Mouse (Mus musculus) neutrophil, adult 5-6 weeks (primary cell): ENCODE measurements around the gene Armcx6. TPM values are rescaled to one million over a fixed set of nuclear protein-coding genes. Genes with fewer than 3 reads are reported as not detected.
"Not testable (repeated sequence)": the region's sequence is repeated elsewhere in the genome, so short reads cannot be mapped to it uniquely, and the experiment has no call there.

Experiments used
- ATAC-seq: fragments of 151-379, 151-347 bp; 2 replicates; pipeline ENCODE4 v1.8.0; 2017; ENCODE audit warnings: mild to moderate bottlenecking, moderate TSS enrichment; ENCODE audit not compliant: insufficient number of reproducible peaks, poor library complexity, low FRiP score, severe bottlenecking; ENCODE audit errors: extremely low read depth
- total RNA-seq: library from RNA; stranded (forward); fragments of 200-1000 nt; gene quantifications from 2 replicates; pipeline ENCODE4 v1.2.3, GENCODE M21; 2017

The Armcx6 gene
- total RNA-seq = 0.23 TPM in 1 of 2 replicates, not detected in the other

GRCm38 (mm10) chrX:134750764-134751592 lies at the start of gene Armcx6:
Gene Armcx6, minus strand, starts transcription at chrX:134751417.
- ATAC-seq = peak; percentile 84

- no peak for ATAC-seq
These were observed 36.5 kb upstream of the Armcx6 start for GRCm38 (mm10) chrX:134787728-134788127.

GRCm38 (mm10) chrX:134763428-134764198 lies 12.4 kb upstream of the Armcx6 start:
- ATAC-seq = not testable (repeated sequence)

GRCm38 (mm10) chrX:134757293-134757995 lies 6.2 kb upstream of the Armcx6 start:
- no peak for ATAC-seq

GRCm38 (mm10) chrX:134756434-134757292 lies 5.4 kb upstream of the Armcx6 start, which contains the start of gene Armcx3:
Gene Armcx3, plus strand, starts transcription at chrX:134756595.
- ATAC-seq = peak; percentile 78; the same call in 1 of the 2 replicates

- ATAC-seq = no peak
These were observed 1.4 kb upstream of the Armcx6 start for GRCm38 (mm10) chrX:134752584-134752983.

- ATAC-seq = no peak
These were observed 693 bp upstream of the Armcx6 start for GRCm38 (mm10) chrX:134751910-134752309.

- peak; percentile 45; the same call in 1 of the 2 replicates for ATAC-seq
These were observed 4.8 kb downstream of the Armcx6 start for GRCm38 (mm10) chrX:134746459-134746858.

- no peak for ATAC-seq
These were observed 9.4 kb downstream of the Armcx6 start for GRCm38 (mm10) chrX:134741862-134742261.

GRCm38 (mm10) chrX:134739160-134739559 lies 12.1 kb downstream of the Armcx6 start:
- no peak for ATAC-seq

GRCm38 (mm10) chrX:134737796-134738195 lies 13.4 kb downstream of the Armcx6 start:
- ATAC-seq = no peak

- ATAC-seq = peak; percentile 56
These were observed 21.4 kb downstream of the Armcx6 start for GRCm38 (mm10) chrX:134729778-134730177.

- ATAC-seq = not testable (repeated sequence)
These were observed 27.5 kb downstream of the Armcx6 start for GRCm38 (mm10) chrX:134723762-134724161.

GRCm38 (mm10) chrX:134718524-134718923 lies 32.7 kb downstream of the Armcx6 start:
- no peak for ATAC-seq

- no peak for ATAC-seq
These were observed 33.4 kb downstream of the Armcx6 start, which contains the start of gene Armcx1 for GRCm38 (mm10) chrX:134717752-134718308. Gene Armcx1, plus strand, starts transcription at chrX:134717963.

GRCm38 (mm10) chrX:134716863-134717262 lies 34.4 kb downstream of the Armcx6 start:
- ATAC-seq = no peak
